Mouse (Mus musculus) ES-Bruce4 (cell line): ENCODE measurements at regions not wholly inside any gene's neighbourhood (a gene's known extent, or its start where the extent isn't known, plus 50 kb on each side); places are given as distances from the start of the nearest gene placed in this dataset.

ENCODE experiments used
- H3K27ac ChIP-seq: 2 replicates; pipeline ENCODE4 v1.5.1; 2012; ENCODE audit warnings: low read length, inconsistent platforms; ENCODE audit not compliant: insufficient read depth
- H3K27me3 ChIP-seq: 2 replicates; pipeline ENCODE4 v1.6.1; 2012; ENCODE audit warnings: mild to moderate bottlenecking, low read length, inconsistent platforms; ENCODE audit not compliant: control insufficient read depth, poor library complexity, insufficient read depth, severe bottlenecking
- H3K36me3 ChIP-seq: 2 replicates; pipeline ENCODE4 v1.6.1; 2012; ENCODE audit warnings: inconsistent platforms, mild to moderate bottlenecking, low read length, moderate library complexity; ENCODE audit not compliant: control insufficient read depth, poor library complexity, insufficient read depth, severe bottlenecking
- H3K4me1 ChIP-seq: one replicate; pipeline ENCODE4 v1.8.1; 2011; ENCODE audit warnings: low read length; ENCODE audit not compliant: control insufficient read depth, insufficient read depth
- H3K4me3 ChIP-seq: 2 replicates; pipeline ENCODE4 v1.5.1; 2011; ENCODE audit warnings: low read depth, mild to moderate bottlenecking, low read length
- H3K9ac ChIP-seq: 2 replicates; pipeline ENCODE4 v1.6.1; 2012; ENCODE audit warnings: low read depth, mild to moderate bottlenecking, inconsistent platforms; ENCODE audit not compliant: poor library complexity, severe bottlenecking
- H3K9me3 ChIP-seq: replicated peaks from 2 replicates; pipeline ENCODE4 v1.6.1; 2012; ENCODE audit warnings: mild to moderate bottlenecking, low read length, inconsistent platforms; ENCODE audit not compliant: control insufficient read depth, poor library complexity, insufficient read depth, severe bottlenecking
- CTCF ChIP-seq: IDR thresholded peaks from one replicate; pipeline ENCODE4 v1.8.1; 2011; ENCODE audit warnings: low read depth, low read length
- EP300 ChIP-seq: IDR thresholded peaks from 2 replicates; pipeline ENCODE4 v1.6.1; 2011; ENCODE audit warnings: low read depth, low read length; ENCODE audit not compliant: insufficient read depth
- POLR2A ChIP-seq: IDR thresholded peaks from one replicate; pipeline ENCODE4 v1.8.1; 2011; ENCODE audit warnings: low read length; ENCODE audit not compliant: insufficient read depth

- no peak overlapping the region for H3K4me3 ChIP-seq
- TF ChIP-seq POLR2A: no peak
- TF ChIP-seq EP300: no peak
- no peak for TF ChIP-seq CTCF
- H3K27ac ChIP-seq: no peak overlapping the region
- H3K36me3 ChIP-seq: no peaks in the 10 kb centered on the region
- no peaks in the 10 kb centered on the region; the same call in 1 of the 2 replicates for H3K27me3 ChIP-seq
- H3K9me3 ChIP-seq: no peaks in the 10 kb centered on the region
- H3K9ac ChIP-seq: no peak overlapping the region
- H3K4me1 ChIP-seq: no peaks in the 10 kb centered on the region
Observed at GRCm38 (mm10) chr9:47064463-47065032, 66.0 kb downstream of the Gm4791 start.

GRCm38 (mm10) chr9:47069436-47069835, 70.9 kb downstream of the Gm4791 start:
- no peak overlapping the region for H3K27ac ChIP-seq
- no peaks in the 10 kb centered on the region for H3K36me3 ChIP-seq
- H3K9ac ChIP-seq: no peak overlapping the region
- no peak for TF ChIP-seq EP300
- TF ChIP-seq POLR2A: no peak
- TF ChIP-seq CTCF: no peak
- no peaks in the 10 kb centered on the region for H3K9me3 ChIP-seq
- no peaks in the 10 kb centered on the region for H3K4me1 ChIP-seq
- H3K27me3 ChIP-seq: peaks cover 1% of the 10 kb centered on the region; the same call in 1 of the 2 replicates
- no peak overlapping the region for H3K4me3 ChIP-seq

- Histone ChIP-seq H3K9me3 (no peaks in the 10 kb centered on the region), H3K36me3 (no peaks in the 10 kb centered on the region), H3K9ac (no peak overlapping the region), H3K4me3 (no peak overlapping the region), H3K4me1 (no peaks in the 10 kb centered on the region), H3K27me3 (peaks cover 1% of the 10 kb centered on the region), H3K27ac (no peak overlapping the region)
- TF ChIP-seq CTCF: no peak
- no peak for TF ChIP-seq EP300
- no peak for TF ChIP-seq POLR2A
Observed at GRCm38 (mm10) chr9:47070958-47071357, 72.4 kb downstream of the Gm4791 start.

GRCm38 (mm10) chr9:47076946-47077345, 78.4 kb downstream of the Gm4791 start:
- H3K9me3 ChIP-seq: peaks cover 5% of the 10 kb centered on the region; the same call in 1 of the 2 replicates
- H3K4me1 ChIP-seq: no peaks in the 10 kb centered on the region
- peaks cover 1% of the 10 kb centered on the region for H3K27me3 ChIP-seq
- no peaks in the 10 kb centered on the region for H3K36me3 ChIP-seq
- no peak for TF ChIP-seq POLR2A
- TF ChIP-seq EP300: no peak
- TF ChIP-seq CTCF: no peak
- H3K9ac ChIP-seq: no peak overlapping the region
- no peak overlapping the region for H3K4me3 ChIP-seq
- no peak overlapping the region for H3K27ac ChIP-seq

GRCm38 (mm10) chr9:47077416-47077815, 78.9 kb downstream of the Gm4791 start:
- no peaks in the 10 kb centered on the region for H3K4me1 ChIP-seq
- no peaks in the 10 kb centered on the region for H3K36me3 ChIP-seq
- peaks cover 5% of the 10 kb centered on the region; the same call in 1 of the 2 replicates for H3K9me3 ChIP-seq
- TF ChIP-seq EP300: no peak
- TF ChIP-seq CTCF: no peak
- no peak for TF ChIP-seq POLR2A
- peaks cover 1% of the 10 kb centered on the region for H3K27me3 ChIP-seq
- H3K27ac ChIP-seq: no peak overlapping the region
- no peak overlapping the region for H3K9ac ChIP-seq
- no peak overlapping the region for H3K4me3 ChIP-seq

- Histone ChIP-seq H3K9me3 (peaks cover 5% of the 10 kb centered on the region; the same call in 1 of the 2 replicates), H3K27me3 (peaks cover 1% of the 10 kb centered on the region), H3K9ac (no peak overlapping the region), H3K4me1 (no peaks in the 10 kb centered on the region), H3K27ac (no peak overlapping the region), H3K4me3 (no peak overlapping the region), H3K36me3 (no peaks in the 10 kb centered on the region)
- no peak for TF ChIP-seq CTCF
- no peak for TF ChIP-seq POLR2A
- no peak for TF ChIP-seq EP300
Observed at GRCm38 (mm10) chr9:47077945-47078344, 79.4 kb downstream of the Gm4791 start.
